In genomic region chr2:70710878-70711277, GRCm38 (mm10) we compare ENCODE assay signal across 23 mouse cellular contexts. TPM values are rescaled to one million over a fixed set of nuclear protein-coding genes. Genes with fewer than 3 reads are reported as not detected.
"Had no signal": no experiment of that assay in that cellular context is flagged by ENCODE, and none has a peak within 500 bp of the region (broad histone marks: within the 10 kb centered on the region; RNA-seq: fewer than 3 reads in every experiment).

No protein-coding gene starts in this region.

- H3K27me3 ChIP-seq: liver, embryonic 15.5 days; lung, embryonic 15.5 days; midbrain, embryonic 12.5 days; neural tube, embryonic 13.5 days; neural tube, embryonic 15.5 days; stomach, embryonic 15.5 days had no signal

- H3K4me3 ChIP-seq: liver, embryonic 15.5 days; lung, embryonic 15.5 days; midbrain, embryonic 10.5 days; midbrain, embryonic 12.5 days; myocyte; neural tube, embryonic 13.5 days; neural tube, embryonic 15.5 days; stomach, embryonic 15.5 days had no signal

- H3K9me3 ChIP-seq: liver, embryonic 15.5 days; lung, embryonic 15.5 days; midbrain, embryonic 10.5 days; midbrain, embryonic 12.5 days; neural tube, embryonic 13.5 days; neural tube, embryonic 15.5 days; stomach, embryonic 15.5 days had no signal

- H3K4me1 ChIP-seq: liver, embryonic 15.5 days; lung, embryonic 15.5 days; midbrain, embryonic 10.5 days; midbrain, embryonic 12.5 days; neural tube, embryonic 13.5 days; neural tube, embryonic 15.5 days; stomach, embryonic 15.5 days had no signal

- H3K4me2 ChIP-seq: liver, embryonic 15.5 days; lung, embryonic 15.5 days; midbrain, embryonic 12.5 days; neural tube, embryonic 13.5 days; neural tube, embryonic 15.5 days; stomach, embryonic 15.5 days had no signal

- ATAC-seq: liver, postnatal 0 days; lung, postnatal 0 days; midbrain, embryonic 16.5 days had no signal

- H3K9ac ChIP-seq: liver, embryonic 15.5 days; liver, postnatal 0 days; lung, embryonic 15.5 days; midbrain, embryonic 12.5 days; neural tube, embryonic 13.5 days; neural tube, embryonic 15.5 days; stomach, embryonic 15.5 days had no signal

- DNase-seq: liver, postnatal 0 days; lung, adult 2 months; lung, postnatal 14 days; lung, postnatal 36 days; midbrain, embryonic 14.5 days; retina, postnatal 1 day; right cerebral cortex, adult 18-20 months; thymus, adult 18-20 months; thymus, postnatal 14 days; thymus, postnatal 36 days had no signal

- H3K27ac ChIP-seq: liver, embryonic 15.5 days; lung, embryonic 15.5 days; macrophage; midbrain, embryonic 10.5 days; midbrain, embryonic 12.5 days; neural tube, embryonic 13.5 days; neural tube, embryonic 15.5 days; stomach, embryonic 15.5 days had no signal

RNA-seq across cellular contexts. Expression of gene Gm26558, which starts 49.0 kb away (rescaled TPM):
- total RNA-seq: megakaryocyte progenitor cell, adult 5-6 weeks; megakaryocyte-erythroid progenitor cell, adult 5-6 weeks had no signal
- polyA plus RNA-seq: macrophage had no signal
